Mouse (Mus musculus) thymus, postnatal 10 days (tissue): Measurements from ENCODE around the gene Zfp428.
"Not testable (repeated sequence)": the region's sequence is repeated elsewhere in the genome, so short reads cannot be mapped to it uniquely, and the experiment has no call there.

ENCODE experiments used
- DNase-seq, 2 experiments: peaks; one replicate each; pipeline ENCODE4 v3.0.0; 2021; ENCODE audit warnings: low spot score in 2 of 2

Gene Zfp428

GRCm38 (mm10) chr7:24520054-24520453 is 13.2 kb downstream of the Zfp428 start:
- not testable (repeated sequence) for DNase-seq

DNA sequence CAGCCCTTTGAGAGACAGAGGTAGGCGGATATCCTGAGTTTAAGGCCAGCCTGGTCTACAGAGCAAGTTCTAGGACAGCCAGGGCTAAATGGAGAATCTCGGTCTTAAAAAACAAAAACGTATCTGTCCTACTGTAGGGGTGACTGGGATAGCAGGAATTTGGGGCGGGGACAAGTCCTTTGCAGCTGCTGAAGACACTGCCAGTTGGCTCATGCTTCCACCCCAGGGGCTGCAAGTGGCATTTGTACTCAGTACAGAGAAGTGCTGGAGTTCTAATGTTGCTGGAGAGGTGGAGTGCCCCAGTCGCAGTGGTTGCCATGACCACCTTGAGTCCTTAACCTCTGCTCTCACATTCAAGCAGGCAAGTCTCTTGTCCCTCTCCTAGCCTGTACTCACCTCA is 16.0 kb downstream of the Zfp428 start:
- DNase-seq, result no peak

DNA sequence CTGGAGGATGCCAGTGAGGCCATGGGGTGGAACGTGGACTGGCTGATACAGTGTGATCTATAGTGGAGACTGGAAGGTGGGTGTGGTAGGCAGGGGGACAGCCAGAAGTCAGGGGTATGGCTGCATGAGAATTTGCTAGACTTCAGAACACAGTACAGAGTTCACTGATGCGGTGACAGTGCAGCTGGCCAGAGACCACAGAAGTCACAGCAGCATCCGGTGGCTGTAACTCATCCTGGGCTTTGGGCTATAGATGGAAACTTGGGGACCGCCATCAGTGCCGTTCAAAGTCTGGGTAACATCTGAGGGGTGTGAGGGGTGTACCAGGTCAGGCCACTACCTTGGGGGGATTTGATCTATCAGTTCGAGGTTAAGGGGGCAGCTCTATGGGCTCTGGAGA is 16.9 kb downstream of the Zfp428 start:
- DNase-seq, result no peak

DNA sequence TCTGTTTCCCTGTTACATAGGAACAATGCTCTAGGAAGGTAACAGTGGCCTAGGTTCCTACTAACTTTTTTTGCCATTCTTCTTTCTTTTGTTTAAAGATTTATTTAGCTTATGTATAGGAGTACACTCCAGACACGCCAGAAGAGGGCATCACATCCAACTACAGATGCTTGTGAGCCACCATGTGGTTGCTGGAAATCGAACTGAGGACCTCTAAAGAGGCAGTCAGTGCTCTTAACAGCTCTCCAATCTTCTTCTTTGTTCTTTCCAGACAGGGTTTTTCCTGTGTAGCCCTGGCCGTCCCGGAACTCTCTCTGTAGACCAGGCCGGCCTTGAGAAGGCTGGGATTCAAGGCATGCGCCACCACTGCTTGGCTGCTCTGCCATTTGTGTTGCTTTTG is 18.2 kb downstream of the Zfp428 start:
- no peak for DNase-seq

DNA sequence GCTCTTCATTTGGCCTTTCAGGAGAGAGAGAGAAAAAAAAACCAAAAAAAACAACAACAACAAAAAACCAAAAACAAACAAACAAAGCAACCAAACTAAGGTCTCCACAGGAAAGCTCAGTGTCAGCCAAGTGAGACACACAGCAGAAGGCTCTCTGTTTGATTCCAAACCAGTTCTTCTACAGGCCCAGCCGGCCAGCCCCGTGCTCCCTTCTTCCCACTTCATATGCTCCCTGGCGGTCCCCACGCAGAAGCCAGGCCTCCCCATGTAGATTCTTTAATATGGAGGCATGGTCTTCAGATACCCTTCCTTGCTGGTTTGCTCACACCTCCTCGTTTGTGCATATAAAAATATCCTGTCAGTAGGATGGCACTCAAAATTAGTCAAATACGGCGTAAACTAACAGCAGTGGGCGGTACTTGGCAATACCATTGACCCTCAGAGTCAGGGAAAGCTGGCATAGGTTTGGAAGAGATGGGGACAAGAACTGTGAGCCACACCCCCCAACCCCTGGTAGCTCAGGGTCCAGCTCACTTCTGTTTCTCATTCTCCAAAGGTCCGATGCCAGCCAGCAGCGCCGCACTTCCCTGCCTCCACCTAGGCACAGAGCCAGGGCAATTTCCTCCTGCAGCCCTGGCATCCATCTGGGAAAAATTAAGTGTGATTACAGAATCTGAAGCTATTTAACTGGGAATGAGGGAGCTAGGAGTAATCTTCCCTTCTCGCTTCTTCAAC is 19.0 kb downstream of the Zfp428 start:
- DNase-seq, result no peak

GRCm38 (mm10) chr7:24528861-24529260 is 22.1 kb downstream of the Zfp428 start:
- no peak for DNase-seq

DNA sequence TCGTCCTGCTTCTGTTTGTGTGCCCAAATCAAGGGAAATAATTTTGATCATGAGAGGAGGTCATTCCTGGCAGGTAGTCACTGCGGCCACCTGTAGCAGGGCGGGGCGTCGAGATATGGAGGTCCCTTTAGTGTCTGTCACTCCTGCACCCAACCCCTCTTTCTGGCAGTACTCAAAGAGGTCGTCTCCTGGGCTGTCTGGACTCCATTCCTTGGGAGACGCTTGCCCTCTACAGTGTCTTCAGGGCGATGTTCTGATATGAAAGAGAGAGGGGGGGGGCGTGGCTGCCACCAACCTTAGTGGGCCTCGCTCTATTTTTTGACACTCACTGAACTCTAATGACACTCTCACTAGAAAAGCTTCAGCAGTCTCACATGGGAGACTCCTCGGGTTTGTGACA is 22.8 kb downstream of the Zfp428 start:
- no peak for DNase-seq

DNA sequence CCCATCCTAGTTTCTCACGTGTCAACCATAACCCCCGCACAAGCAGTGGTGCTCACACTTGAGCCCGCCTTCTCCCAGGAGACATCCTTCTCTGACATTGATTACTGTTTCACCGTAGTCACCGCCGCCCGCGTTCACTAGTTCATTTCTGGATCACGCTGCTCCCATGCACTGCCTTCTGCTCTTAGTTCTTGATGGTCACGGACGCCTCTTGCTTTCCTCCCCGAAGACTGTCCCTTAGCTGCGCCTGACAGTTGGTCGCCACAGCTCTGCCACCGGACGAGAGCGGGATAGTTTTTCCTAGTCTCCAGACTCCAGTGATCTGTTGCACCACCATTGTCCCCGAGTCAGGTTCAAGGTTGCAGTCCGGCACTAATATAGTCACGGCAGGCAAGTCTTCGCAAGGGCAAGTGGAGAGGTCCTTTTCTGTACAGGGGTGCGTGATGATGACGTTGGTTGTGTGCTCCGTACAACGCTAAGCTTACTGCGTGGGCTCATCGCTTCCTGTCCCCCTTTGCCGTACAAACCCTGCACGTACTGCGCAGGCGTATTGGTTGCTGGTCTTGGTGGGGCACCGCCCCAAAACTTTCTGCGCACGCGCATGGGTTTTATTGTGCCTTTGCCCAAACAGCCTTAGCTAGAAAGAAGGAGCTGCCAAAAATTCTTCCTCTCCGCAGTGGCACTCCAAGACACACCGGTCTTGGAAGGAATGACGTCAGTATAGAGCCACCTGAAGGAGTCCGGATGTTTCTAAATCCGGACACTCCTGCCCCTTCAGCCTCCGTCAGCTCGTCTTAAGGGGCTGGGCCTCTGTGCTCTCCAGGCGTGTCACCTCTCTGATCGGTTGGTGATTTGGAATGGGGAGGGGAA is 23.5 kb downstream of the Zfp428 start, which contains the start of gene Irgq:
Irgq (plus strand) TSS at position 628 of the 870 bp plus-strand sequence.
- DNase-seq, result peak; percentile 98 to 99

DNA sequence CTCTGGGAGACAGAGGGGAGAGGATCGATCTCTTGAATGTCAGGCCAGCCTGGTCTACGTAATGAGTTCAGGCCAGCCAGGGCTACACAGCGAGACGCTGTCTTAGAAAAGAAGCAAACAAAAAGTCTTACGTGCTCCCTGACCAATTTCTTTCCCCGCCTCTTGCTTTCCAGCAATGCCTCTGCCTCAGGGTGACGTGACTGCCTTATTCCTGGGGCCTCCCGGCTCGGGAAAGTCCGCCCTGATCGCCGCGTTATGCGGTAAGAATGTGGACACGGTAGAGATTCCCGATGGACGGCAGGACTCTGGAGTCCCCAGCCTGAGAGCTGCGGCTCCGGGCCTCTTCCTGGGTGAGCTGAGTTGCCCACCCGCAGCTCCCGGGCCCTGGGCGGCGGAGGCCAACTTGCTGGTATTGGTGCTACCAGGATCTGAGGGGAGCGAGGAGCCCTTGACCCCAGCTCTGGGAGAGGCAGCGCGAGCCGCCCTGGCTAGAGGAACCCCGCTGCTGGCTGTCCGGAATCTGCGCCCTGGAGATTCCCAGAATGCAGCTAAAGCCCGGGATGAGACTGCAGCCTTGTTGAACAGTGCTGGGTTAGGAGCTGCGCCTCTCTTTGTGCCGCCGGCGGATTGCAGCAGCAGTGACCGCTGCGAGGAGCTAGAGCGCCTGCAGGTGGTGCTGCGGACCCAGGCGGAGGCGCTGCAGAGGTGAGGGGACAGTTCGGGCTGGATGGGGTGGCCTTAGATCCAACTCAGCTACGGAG is 24.6 kb downstream of the Zfp428 start:
- DNase-seq, result peak; percentile 56 to 72

GRCm38 (mm10) chr7:24533031-24533571 is 26.3 kb downstream of the Zfp428 start:
- no peak for DNase-seq

DNA sequence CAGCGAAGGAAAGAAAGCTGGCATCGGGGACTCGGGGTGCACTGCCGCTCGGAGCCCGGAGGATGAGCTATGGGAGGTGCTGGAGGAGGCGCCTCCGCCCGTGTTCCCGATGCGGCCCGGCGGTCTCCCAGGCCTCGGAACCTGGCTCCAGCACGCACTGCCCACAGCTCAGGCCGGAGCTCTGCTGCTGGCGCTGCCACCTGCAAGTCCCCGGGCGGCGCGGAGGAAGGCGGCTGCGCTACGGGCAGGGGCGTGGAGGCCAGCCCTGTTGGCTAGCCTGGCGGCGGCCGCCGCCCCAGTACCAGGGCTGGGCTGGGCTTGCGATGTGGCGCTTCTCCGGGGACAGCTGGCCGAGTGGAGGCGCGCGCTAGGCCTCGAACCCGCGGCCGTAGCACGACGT is 27.0 kb downstream of the Zfp428 start:
- no peak for DNase-seq

GRCm38 (mm10) chr7:24534301-24534700 is 27.5 kb downstream of the Zfp428 start:
- DNase-seq, result no peak

- DNase-seq, result no peak
These were observed 30.3 kb downstream of the Zfp428 start for GRCm38 (mm10) chr7:24537081-24537480.

GRCm38 (mm10) chr7:24537591-24537990 is 30.8 kb downstream of the Zfp428 start:
- no peak for DNase-seq

DNA sequence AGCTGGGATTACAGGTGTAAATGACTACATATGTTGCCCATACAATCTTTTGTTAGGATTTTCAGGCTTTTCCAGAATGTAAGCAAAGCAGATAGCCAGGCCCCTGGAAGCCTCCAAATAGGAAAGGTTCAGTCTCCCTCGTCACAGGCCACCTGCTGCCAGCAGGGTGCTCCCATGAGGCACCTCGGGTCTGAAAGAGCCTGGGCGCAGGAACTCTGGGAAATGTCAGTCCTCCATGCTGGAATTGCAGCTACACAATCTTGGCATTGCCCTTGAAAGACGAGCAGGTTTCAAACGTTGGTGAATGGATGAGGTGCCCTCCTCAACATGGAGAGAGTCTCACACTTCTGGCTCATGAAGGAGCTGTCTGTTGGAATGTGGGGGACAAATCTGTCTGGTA is 31.3 kb downstream of the Zfp428 start:
- no peak for DNase-seq

- no peak for DNase-seq
These were observed 31.9 kb downstream of the Zfp428 start for GRCm38 (mm10) chr7:24538701-24539100.

- DNase-seq, result no peak
These were observed 32.9 kb downstream of the Zfp428 start for GRCm38 (mm10) chr7:24539686-24540085.

GRCm38 (mm10) chr7:24544506-24544905 is 37.7 kb downstream of the Zfp428 start:
- no peak for DNase-seq

GRCm38 (mm10) chr7:24546068-24546614 is 39.3 kb downstream of the Zfp428 start, which contains the start of the genes Pinlyp and Xrcc1:
Pinlyp (minus strand) TSS chr7:24546118.
Xrcc1 (plus strand) TSS chr7:24546289.
- DNase-seq, result no peak

DNA sequence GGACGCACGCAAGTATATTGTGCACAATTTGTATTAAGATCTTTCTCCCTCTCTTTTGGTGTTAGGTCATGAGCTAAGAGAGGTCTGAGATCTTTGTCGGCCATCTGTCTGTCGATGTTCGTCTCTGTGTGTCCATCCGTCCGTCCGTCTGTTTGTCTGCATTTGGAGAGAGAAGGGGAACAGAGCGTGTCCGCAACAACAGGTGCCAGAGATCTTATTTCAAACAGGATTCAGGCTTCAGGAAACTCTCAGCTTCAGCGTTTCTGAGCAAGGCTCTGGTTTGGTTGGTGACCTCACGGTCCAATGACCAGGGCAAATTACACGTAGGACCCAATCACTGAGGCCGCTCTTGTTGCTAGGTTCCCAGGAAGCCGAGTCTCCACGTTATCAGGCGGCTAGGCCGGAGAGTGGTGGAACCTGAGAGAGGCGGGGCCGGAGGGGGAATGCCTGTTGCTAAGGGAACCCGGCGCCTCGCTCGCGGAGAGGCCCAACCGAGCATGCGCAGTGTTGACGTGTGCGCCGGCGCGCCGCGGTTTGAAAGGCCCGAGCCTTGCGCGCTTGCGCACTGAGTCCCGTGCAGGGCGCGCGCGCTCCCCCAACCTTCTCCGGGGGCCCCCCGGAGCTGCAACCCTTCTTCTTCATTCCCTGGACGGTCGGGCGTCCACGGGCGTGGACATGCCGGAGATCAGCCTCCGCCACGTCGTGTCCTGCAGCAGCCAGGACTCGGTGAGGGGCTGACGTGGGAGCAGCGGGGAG is 40.0 kb downstream of the Zfp428 start:
- peak; percentile 95 to 98 for DNase-seq
